Mouse (Mus musculus): ENCODE measurements around the gene Pcbd2.

DNA sequence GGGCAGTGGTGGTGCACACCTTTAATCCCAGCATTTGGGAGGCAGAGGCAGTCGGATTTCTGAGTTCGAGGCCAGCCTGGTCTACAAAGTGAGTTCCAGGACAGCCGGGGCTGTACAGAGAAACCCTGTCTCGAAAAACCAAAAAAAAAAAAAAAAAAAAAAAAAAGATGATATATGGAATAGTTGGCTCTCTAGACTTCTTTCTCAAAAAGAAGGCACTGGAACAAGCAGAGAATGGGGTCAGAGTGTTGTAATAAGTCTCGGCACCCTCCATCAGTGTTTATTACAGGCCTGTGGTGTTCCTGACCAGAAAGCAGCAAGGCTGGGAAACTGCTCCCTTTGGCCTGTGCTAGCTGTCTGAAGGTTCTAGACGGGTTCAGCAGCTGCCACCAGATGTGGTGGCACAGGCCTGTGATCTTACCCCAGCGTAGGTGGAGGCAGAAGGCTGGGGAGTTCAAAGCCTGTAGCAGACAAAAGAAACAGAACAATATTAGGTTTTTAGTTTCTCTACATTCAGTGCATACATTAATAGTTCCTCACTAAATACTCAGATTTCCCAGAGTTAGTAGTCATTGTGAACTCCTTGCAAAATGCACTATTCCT is 11.2 kb upstream of the Pcbd2 start:
- TF ChIP-seq GATA1 (IDR thresholded peaks at IDR 0.05; ENCODE audit: low read length): no peak
- TF ChIP-seq TAL1 (IDR thresholded peaks at IDR 0.05; ENCODE audit: low read length): no peak
